ENCODE assay signal across 9 mouse cellular contexts in the genomic region with DNA sequence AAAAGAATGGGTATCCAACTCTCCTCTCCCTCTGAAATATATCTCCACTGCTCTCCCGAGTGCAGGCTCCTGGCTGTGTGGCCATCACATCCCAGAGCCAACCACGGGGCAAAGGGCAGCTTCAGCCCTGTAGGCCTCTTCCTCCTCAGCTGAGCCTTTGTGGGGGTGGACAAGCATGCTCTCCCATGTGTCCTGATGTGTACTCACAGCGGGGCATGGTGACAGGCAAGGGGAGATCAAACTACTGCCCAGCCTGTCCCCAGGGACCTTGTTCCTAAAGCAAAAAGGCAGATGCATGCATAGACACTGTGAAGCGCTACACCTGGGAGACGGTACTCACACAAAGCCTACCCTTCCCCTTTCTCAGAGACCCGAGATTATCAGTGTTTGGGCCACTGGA. TPM values are rescaled to one million over a fixed set of nuclear protein-coding genes. Genes with fewer than 3 reads are reported as not detected.
DNase-seq lines count a peak whose midpoint lies in the region; ATAC-seq and TF ChIP-seq lines count a peak whose summit lies in the region.
"Had no signal": no experiment of that assay in that cellular context is flagged by ENCODE, and none has a peak within 500 bp of the region (broad histone marks: within the 10 kb centered on the region; RNA-seq: fewer than 3 reads in every experiment).

No protein-coding gene starts in this region.

- no peaks in the 10 kb centered on the region for H3K27me3 ChIP-seq in forebrain, embryonic 11.5 days (ENCODE audit: control insufficient read depth, insufficient read depth, low read length)
- H3K27me3 ChIP-seq in forebrain, postnatal 0 days (ENCODE audit: insufficient read depth, low read length) = no peaks in the 10 kb centered on the region
- no peaks in the 10 kb centered on the region for H3K27me3 ChIP-seq in splenic B cell, adult 2 months (ENCODE audit: control insufficient read depth, insufficient read depth, low read length, poor library complexity, severe bottlenecking)

- intact Hi-C loops in gastrocnemius, adult 2 months (cut with DNase I) = no loop called here

- peak; percentile 17 for ATAC-seq in forebrain, embryonic 11.5 days (replicated peaks; ENCODE audit: low FRiP score)
- no peak for ATAC-seq in forebrain, postnatal 0 days
- ATAC-seq in frontal cortex, adult (ENCODE audit: low TSS enrichment) = no peak

- H3K4me3 ChIP-seq in forebrain, embryonic 11.5 days (ENCODE audit: low read depth, low read length) = no peak overlapping the region
- no peak overlapping the region for H3K4me3 ChIP-seq in forebrain, postnatal 0 days (ENCODE audit: low read depth, low read length)
- no peak overlapping the region for H3K4me3 ChIP-seq in gastrocnemius, adult 2 months

- DNase-seq in forebrain, embryonic 11.5 days (ENCODE audit: low spot score) = no peak
- no peak for DNase-seq in forebrain, postnatal 0 days
- peak; percentile 65 for DNase-seq in urinary bladder, postnatal 10 days (ENCODE audit: low spot score)
- no peak for DNase-seq in urinary bladder, postnatal 36 days (ENCODE audit: low spot score in 2 of 2)
- DNase-seq in kidney, postnatal 4 days = peak; percentile 73 to 78
- DNase-seq in splenic B cell, adult 2 months (ENCODE audit: low read depth, low spot score) = peak; percentile 54
- DNase-seq in gastrocnemius, adult 2 months = no peak

- H3K36me3 ChIP-seq in forebrain, embryonic 11.5 days (ENCODE audit: control insufficient read depth, insufficient read depth, low read length) = peaks cover 48% of the 10 kb centered on the region
- peaks cover 61% of the 10 kb centered on the region for H3K36me3 ChIP-seq in forebrain, postnatal 0 days (ENCODE audit: insufficient read depth)
- H3K36me3 ChIP-seq in splenic B cell, adult 2 months (ENCODE audit: control insufficient read depth, insufficient read depth, low read length, poor library complexity, severe bottlenecking) = peaks cover 9% of the 10 kb centered on the region

- H3K9ac ChIP-seq in forebrain, embryonic 11.5 days (ENCODE audit: low read length) = no peak overlapping the region
- H3K9ac ChIP-seq in forebrain, postnatal 0 days = no peak overlapping the region

- 84% methylated on average over 6 of the region's 6 CpGs for WGBS in forebrain, embryonic 11.5 days
- 79% methylated on average over 6 of the region's 6 CpGs for WGBS in forebrain, postnatal 0 days

- no peaks in the 10 kb centered on the region for H3K4me1 ChIP-seq in forebrain, embryonic 11.5 days (replicated peaks; ENCODE audit: control insufficient read depth, insufficient read depth, low read length)
- H3K4me1 ChIP-seq in forebrain, postnatal 0 days (ENCODE audit: insufficient read depth) = no peaks in the 10 kb centered on the region

- no peak overlapping the region for H3K4me2 ChIP-seq in forebrain, embryonic 11.5 days (ENCODE audit: low read depth, low read length, severe bottlenecking)
- H3K4me2 ChIP-seq in forebrain, postnatal 0 days (ENCODE audit: low read depth) = no peak overlapping the region

- peaks cover 43% of the 10 kb centered on the region for H3K9me3 ChIP-seq in forebrain, embryonic 11.5 days (ENCODE audit: control insufficient read depth, low read length)
- H3K9me3 ChIP-seq in forebrain, postnatal 0 days (ENCODE audit: low read length) = peaks cover 30% of the 10 kb centered on the region

- H3K27ac ChIP-seq in forebrain, embryonic 11.5 days (ENCODE audit: low read depth, low read length) = no peak overlapping the region
- H3K27ac ChIP-seq in forebrain, postnatal 0 days (ENCODE audit: low read depth, low read length) = no peak overlapping the region
- H3K27ac ChIP-seq in gastrocnemius, adult 2 months = no peak overlapping the region

- no peak for TF ChIP-seq CTCF in forebrain, postnatal 0 days (IDR thresholded peaks at IDR 0.05; ENCODE audit: low read depth)
- TF ChIP-seq CTCF in gastrocnemius, adult 2 months (IDR thresholded peaks at IDR 0.05) = no peak

RNA-seq across cellular contexts. Expression of a gene that starts 17.3 kb away (rescaled TPM):
- polyA plus RNA-seq in forebrain, embryonic 11.5 days (2014; fragmentation: Nextera tagmentation; extraction: Ambion mirVana) = 221 and 223 TPM in 2 replicates
- total RNA-seq in forebrain, postnatal 0 days (2014; rRNA removed) = 77.6 and 88.0 TPM in 2 replicates
- polyA plus RNA-seq in forebrain, postnatal 0 days (2015; fragmentation: Nextera tagmentation; extraction: Ambion mirVana) = 24.5 and 40.0 TPM in 2 replicates
- 1 to 10 TPM; 6.1 to 6.6 TPM for total RNA-seq in gastrocnemius, adult 2 months (2021)

RNA-seq across cellular contexts. Expression of a gene that starts 17.3 kb away (rescaled TPM):
- polyA plus RNA-seq in forebrain, embryonic 11.5 days (2014; fragmentation: Nextera tagmentation; extraction: Ambion mirVana) = not detected in 2 replicates
- 0.38 TPM in 2 replicates for total RNA-seq in forebrain, postnatal 0 days (2014; rRNA removed)
- 0.19 and 0.36 TPM in 2 replicates for polyA plus RNA-seq in forebrain, postnatal 0 days (2015; fragmentation: Nextera tagmentation; extraction: Ambion mirVana)
- not detected for total RNA-seq in gastrocnemius, adult 2 months (2021)

RNA-seq across cellular contexts. Expression of a gene that starts 33.3 kb away (rescaled TPM):
- polyA plus RNA-seq in forebrain, embryonic 11.5 days (2014; fragmentation: Nextera tagmentation; extraction: Ambion mirVana) = 2.5 and 3.0 TPM in 2 replicates
- total RNA-seq in forebrain, postnatal 0 days (2014; rRNA removed) = 0.23 TPM in 1 of 2 replicates, not detected in the other
- polyA plus RNA-seq in forebrain, postnatal 0 days (2015; fragmentation: Nextera tagmentation; extraction: Ambion mirVana) = 0.35 and 0.36 TPM in 2 replicates
- total RNA-seq in gastrocnemius, adult 2 months (2021) = not detected

RNA-seq across cellular contexts. Expression of a gene that starts 48.4 kb away (rescaled TPM):
- polyA plus RNA-seq in forebrain, embryonic 11.5 days (2014; fragmentation: Nextera tagmentation; extraction: Ambion mirVana) = not detected in 2 replicates
- total RNA-seq in forebrain, postnatal 0 days (2014; rRNA removed) = 0.14 TPM in 1 of 2 replicates, not detected in the other
- polyA plus RNA-seq in forebrain, postnatal 0 days (2015; fragmentation: Nextera tagmentation; extraction: Ambion mirVana) = not detected in 2 replicates
- not detected for total RNA-seq in gastrocnemius, adult 2 months (2021)
- total RNA-seq: ES-E14 had no signal

RNA-seq across cellular contexts. Expression of a gene that starts 54.5 kb away (rescaled TPM):
- polyA plus RNA-seq in forebrain, embryonic 11.5 days (2014; fragmentation: Nextera tagmentation; extraction: Ambion mirVana) = 11.5 and 12.5 TPM in 2 replicates
- 5.3 and 6.6 TPM in 2 replicates for total RNA-seq in forebrain, postnatal 0 days (2014; rRNA removed)
- polyA plus RNA-seq in forebrain, postnatal 0 days (2015; fragmentation: Nextera tagmentation; extraction: Ambion mirVana) = 10.7 and 12.4 TPM in 2 replicates
- total RNA-seq in gastrocnemius, adult 2 months (2021) = not detected

Comparison
In these comparisons a context has a peak if more than half of its experiments do, and no peak if none do; other contexts are left out.
1. DNase-seq: peak in urinary bladder, postnatal 10 days (single experiment), kidney, postnatal 4 days (2 of 2) and splenic B cell, adult 2 months (single experiment); none in forebrain, embryonic 11.5 days (single experiment), forebrain, postnatal 0 days (single experiment), urinary bladder, postnatal 36 days (0 of 2) and gastrocnemius, adult 2 months (single experiment).
2. RNA of a gene that starts 17.3 kb away (total RNA-seq): 77.6 to 88.0 TPM in forebrain, postnatal 0 days; 6.1 to 6.6 TPM in gastrocnemius, adult 2 months; every median in the first group is over 10 times any median in the second.